Mouse (Mus musculus) brain, embryonic 14.5 days (tissue): ENCODE results near the gene Nrcam.

Source experiments
- CTCF ChIP-seq: fragments of 200-500 bp; IDR thresholded peaks from 2 replicates; pipeline ENCODE4 v1.5.1; 2012; ENCODE audit warnings: inconsistent platforms, mild to moderate bottlenecking, moderate library complexity, borderline replicate concordance; ENCODE audit not compliant: insufficient read depth, insufficient read length; ENCODE audit errors: extremely low read depth
- POLR2A ChIP-seq: fragments of 200-500 bp; IDR thresholded peaks from 2 replicates; pipeline ENCODE4 v1.6.1; 2012; ENCODE audit warnings: mild to moderate bottlenecking, inconsistent platforms, borderline replicate concordance; ENCODE audit not compliant: poor library complexity, insufficient read depth, insufficient read length, severe bottlenecking; ENCODE audit errors: extremely low read depth

- TF ChIP-seq POLR2A (no peak), CTCF (peak; percentile 39; the same call in 1 of the 2 replicates)
Observed at GRCm38 (mm10) chr12:44570070-44570469, 241.4 kb downstream of the Nrcam start.
